Mouse (Mus musculus) stomach, embryonic 14.5 days (tissue): ENCODE results near the gene Trabd2b. TPM values are rescaled to one million over a fixed set of nuclear protein-coding genes. Genes with fewer than 3 reads are reported as not detected.

Source experiments
- ATAC-seq: fragments of 200-750 bp; cut with Nextera tagmentation; 2 replicates; pipeline ENCODE4 v1.8.0; 2017; ENCODE audit warnings: low read depth, moderate TSS enrichment; ENCODE audit not compliant: insufficient number of reproducible peaks, insufficient read depth, low FRiP score
- H3K27ac ChIP-seq: fragments of 300-500 bp; sonication (generic); 2 replicates; pipeline ENCODE4 v1.5.1; 2014; ENCODE audit warnings: mild to moderate bottlenecking, low read length, moderate library complexity, mixed read lengths
- H3K27me3 ChIP-seq: fragments of 300-500 bp; sonication (generic); 2 replicates; pipeline ENCODE4 v1.6.1; 2014; ENCODE audit warnings: low read length, control low read depth, mixed read lengths; ENCODE audit not compliant: control insufficient read depth, insufficient read depth
- H3K36me3 ChIP-seq: fragments of 300-500 bp; sonication (generic); 2 replicates; pipeline ENCODE4 v1.6.1; 2014; ENCODE audit warnings: mild to moderate bottlenecking, control low read depth, low read length, moderate library complexity, mixed read lengths; ENCODE audit not compliant: control insufficient read depth, insufficient read depth
- H3K4me1 ChIP-seq: fragments of 300-500 bp; sonication (generic); 2 replicates; pipeline ENCODE4 v1.6.1; 2014; ENCODE audit warnings: low read length, control low read depth, mixed read lengths; ENCODE audit not compliant: control insufficient read depth, insufficient read depth
- H3K4me2 ChIP-seq: fragments of 300-500 bp; sonication (generic); replicated peaks from 2 replicates; pipeline ENCODE4 v1.6.1; 2014; ENCODE audit warnings: low read depth, low read length, control low read depth
- H3K4me3 ChIP-seq: fragments of 300-500 bp; sonication (generic); 2 replicates; pipeline ENCODE4 v1.5.1; 2014; ENCODE audit warnings: low read depth, low read length, control low read depth
- H3K9ac ChIP-seq: fragments of 300-500 bp; sonication (generic); replicated peaks from 2 replicates; pipeline ENCODE4 v1.6.1; 2014; ENCODE audit warnings: low read depth, mild to moderate bottlenecking, control low read depth, low read length, moderate library complexity, mixed read lengths
- H3K9me3 ChIP-seq: fragments of 300-500 bp; sonication (generic); 2 replicates; pipeline ENCODE4 v1.6.1; 2016; ENCODE audit warnings: low read depth, low read length, control low read depth; ENCODE audit not compliant: control insufficient read depth
- WGBS: fragments of 180-500 bp; shearing (Covaris S2); extraction: QIAGEN DNeasy Blood & Tissue Kit; methylation state at CpG from one replicate; pipeline ENCODE4 v1.1.7; 2014; 5-methylcytosine and 5-hydroxymethylcytosine counted together
- polyA plus RNA-seq: library from polyadenylated mRNA; unstranded; fragments of >200 nt; fragmentation: Nextera tagmentation; extraction: Ambion mirVana; gene quantifications from 2 replicates; pipeline ENCODE4 v1.2.1, GENCODE M21; 2014

Gene Trabd2b
- polyA plus RNA-seq, 1 experiment from 2014 or later = 0.93 TPM

DNA sequence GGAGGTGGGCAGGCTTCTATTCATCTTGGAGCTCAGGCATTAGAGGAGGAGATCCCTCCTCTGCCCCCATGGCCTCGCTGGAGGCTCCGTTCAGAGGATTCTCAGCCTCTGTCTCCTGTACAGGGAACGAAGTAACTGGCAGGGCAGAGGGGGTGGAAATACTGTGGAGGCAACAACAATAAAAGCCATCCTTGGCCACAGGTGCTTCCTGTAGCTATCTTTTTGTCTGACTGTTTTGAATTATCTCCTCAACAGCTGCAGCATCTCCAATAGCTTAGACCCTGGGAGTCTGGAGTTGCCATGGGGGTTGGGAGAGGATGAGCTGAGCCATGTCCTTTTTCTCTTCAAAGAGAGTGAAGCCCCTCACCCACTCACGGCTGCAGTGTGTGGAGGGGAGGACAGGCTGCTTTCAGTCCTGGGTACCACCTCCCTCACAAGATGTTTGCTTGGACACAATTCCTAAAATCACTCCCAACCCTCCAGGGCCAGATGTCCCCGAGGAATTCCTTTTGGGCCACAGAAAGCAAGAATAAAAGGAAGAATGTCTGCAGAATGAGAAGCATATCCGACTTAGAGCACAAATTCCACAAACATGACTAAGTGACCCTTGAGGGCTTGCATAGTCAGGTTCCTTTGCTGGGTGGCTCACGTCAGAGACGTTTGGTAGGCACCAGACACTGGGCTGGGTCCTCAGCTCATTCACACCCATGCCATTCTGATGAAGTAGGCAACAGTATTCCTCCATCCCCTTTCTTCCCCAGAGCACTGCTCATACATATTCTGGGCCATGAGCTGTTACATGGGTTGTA, 194.9 kb downstream of the Trabd2b start:
- 19% methylated on average over 8 of the region's 8 CpGs for WGBS
- Histone ChIP-seq H3K36me3 (no peaks in the 10 kb centered on the region), H3K4me3 (no peak overlapping the region), H3K4me2 (no peak overlapping the region), H3K27ac (no peak overlapping the region), H3K9me3 (no peaks in the 10 kb centered on the region), H3K9ac (no peak overlapping the region), H3K27me3 (no peaks in the 10 kb centered on the region), H3K4me1 (peaks cover 7% of the 10 kb centered on the region; the same call in 1 of the 2 replicates)
- ATAC-seq = no peak

DNA sequence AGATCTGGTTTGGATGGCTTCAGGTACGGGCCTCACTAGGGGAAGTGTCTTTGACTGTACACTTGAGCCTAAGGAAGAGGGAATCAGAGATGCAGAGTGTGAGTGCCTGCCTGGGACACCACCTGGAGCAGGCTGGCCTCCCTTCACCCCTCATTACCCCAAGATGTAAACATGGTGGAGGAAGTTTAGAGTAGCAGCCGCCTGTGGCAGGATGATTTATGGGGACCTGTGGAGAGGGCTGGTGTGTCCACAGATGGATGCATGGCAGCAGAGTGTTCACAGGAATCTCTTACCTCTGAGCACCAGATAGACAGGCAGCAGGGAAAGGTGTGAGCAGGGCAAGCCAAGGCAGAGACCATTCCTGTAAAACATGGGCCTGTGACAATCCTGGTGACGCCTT, 199.1 kb downstream of the Trabd2b start:
- no peak overlapping the region for H3K4me3 ChIP-seq
- peaks cover 7% of the 10 kb centered on the region; the same call in 1 of the 2 replicates for H3K4me1 ChIP-seq
- no peak overlapping the region for H3K9ac ChIP-seq
- H3K36me3 ChIP-seq = no peaks in the 10 kb centered on the region
- 34% methylated on average over 3 of the region's 3 CpGs for WGBS
- ATAC-seq = no peak
- H3K9me3 ChIP-seq = no peaks in the 10 kb centered on the region
- H3K27me3 ChIP-seq = no peaks in the 10 kb centered on the region
- H3K4me2 ChIP-seq = no peak overlapping the region
- no peak overlapping the region for H3K27ac ChIP-seq

DNA sequence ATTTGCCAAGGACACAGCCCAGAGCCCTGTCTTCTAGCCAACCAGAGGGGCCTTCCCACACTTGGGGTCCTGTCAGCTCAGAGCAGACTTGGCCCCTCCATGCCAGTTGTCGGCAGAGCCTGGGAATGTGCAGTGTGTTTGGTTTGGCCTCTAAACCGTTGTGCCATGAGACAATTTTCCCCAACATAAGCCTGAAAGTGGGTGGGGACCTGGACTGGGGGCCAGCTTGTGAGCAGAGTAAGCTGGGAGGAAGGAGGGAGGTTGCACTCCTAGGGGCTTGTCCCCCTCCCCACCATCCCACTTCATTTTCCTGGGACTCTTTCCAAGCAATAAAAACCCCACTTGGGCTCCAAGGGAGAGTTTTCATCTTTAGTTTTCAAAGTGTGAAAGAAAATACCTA, 201.3 kb downstream of the Trabd2b start:
- no peak overlapping the region for H3K27ac ChIP-seq
- WGBS = 60% methylated on average over 2 of the region's 2 CpGs
- H3K27me3 ChIP-seq = no peaks in the 10 kb centered on the region
- no peak overlapping the region for H3K4me3 ChIP-seq
- H3K4me2 ChIP-seq = no peak overlapping the region
- H3K4me1 ChIP-seq = no peaks in the 10 kb centered on the region
- no peaks in the 10 kb centered on the region for H3K36me3 ChIP-seq
- no peak overlapping the region for H3K9ac ChIP-seq
- no peak for ATAC-seq
- H3K9me3 ChIP-seq = no peaks in the 10 kb centered on the region

DNA sequence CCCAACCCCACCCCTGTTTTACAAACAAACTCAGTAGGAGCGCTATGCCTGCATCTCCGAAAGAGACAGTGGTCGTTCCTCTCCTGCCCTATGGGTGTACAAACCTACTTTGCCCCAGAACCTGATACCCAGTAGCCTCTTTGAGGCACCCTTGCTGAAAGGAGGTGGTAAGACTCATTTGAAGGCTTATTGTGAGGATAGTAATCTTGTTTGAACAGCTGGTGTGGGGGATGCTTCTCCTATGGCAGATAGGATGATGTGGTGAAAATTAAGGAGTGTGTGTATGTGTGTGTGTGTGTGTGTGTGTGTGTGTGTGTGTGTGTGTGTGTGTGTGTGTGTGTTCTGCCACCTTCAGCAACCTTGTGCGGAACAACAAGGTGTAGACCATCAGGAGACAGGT, 202.8 kb downstream of the Trabd2b start:
- Histone ChIP-seq H3K27me3 (no peaks in the 10 kb centered on the region), H3K9ac (no peak overlapping the region), H3K27ac (no peak overlapping the region), H3K4me2 (no peak overlapping the region), H3K4me1 (no peaks in the 10 kb centered on the region), H3K36me3 (no peaks in the 10 kb centered on the region), H3K9me3 (no peaks in the 10 kb centered on the region), H3K4me3 (no peak overlapping the region)
- 81% methylated on average over 4 of the region's 4 CpGs for WGBS
- ATAC-seq = no peak

DNA sequence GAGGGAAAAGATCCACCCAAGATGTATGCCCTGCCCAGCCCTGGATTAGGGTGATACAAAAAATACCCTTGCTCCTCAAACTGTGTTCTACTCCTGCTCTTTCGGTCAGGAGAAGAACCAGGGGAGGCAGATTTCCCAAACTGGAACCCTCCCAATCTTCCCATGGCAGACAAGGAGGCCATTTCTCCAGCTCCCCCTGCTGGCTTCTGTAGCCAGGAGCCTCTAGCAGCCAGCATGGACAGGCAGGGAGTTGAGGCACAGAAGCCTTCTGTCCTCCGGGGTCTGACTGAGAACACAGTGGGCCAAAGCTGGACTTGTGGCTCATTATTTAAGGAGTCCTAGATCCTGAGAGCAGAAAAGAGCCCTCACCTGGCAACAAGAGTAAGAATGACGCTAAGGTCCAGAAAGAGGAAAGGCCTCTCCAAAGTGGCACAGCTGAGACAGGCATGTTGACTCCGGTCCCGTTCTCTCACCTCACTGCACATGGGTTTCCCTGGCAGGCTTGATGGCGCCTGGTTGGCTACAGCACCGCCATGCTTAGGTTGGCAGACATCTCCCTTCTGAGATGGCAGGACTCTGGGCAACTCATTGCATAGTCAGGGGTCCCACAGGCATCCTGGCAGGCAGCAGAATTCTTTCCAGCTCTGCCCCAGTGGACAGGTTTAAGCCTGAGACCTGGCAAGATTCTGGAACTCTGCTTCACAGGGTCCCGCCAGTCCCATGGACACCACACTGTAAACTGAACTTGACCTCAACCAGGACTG, 204.8 kb downstream of the Trabd2b start:
- no peak overlapping the region for H3K4me3 ChIP-seq
- WGBS = 85% methylated on average over 8 of the region's 8 CpGs
- H3K27ac ChIP-seq = no peak overlapping the region
- H3K27me3 ChIP-seq = no peaks in the 10 kb centered on the region
- H3K9me3 ChIP-seq = no peaks in the 10 kb centered on the region
- no peak for ATAC-seq
- H3K4me1 ChIP-seq = no peaks in the 10 kb centered on the region
- no peak overlapping the region for H3K4me2 ChIP-seq
- no peaks in the 10 kb centered on the region for H3K36me3 ChIP-seq
- no peak overlapping the region for H3K9ac ChIP-seq

DNA sequence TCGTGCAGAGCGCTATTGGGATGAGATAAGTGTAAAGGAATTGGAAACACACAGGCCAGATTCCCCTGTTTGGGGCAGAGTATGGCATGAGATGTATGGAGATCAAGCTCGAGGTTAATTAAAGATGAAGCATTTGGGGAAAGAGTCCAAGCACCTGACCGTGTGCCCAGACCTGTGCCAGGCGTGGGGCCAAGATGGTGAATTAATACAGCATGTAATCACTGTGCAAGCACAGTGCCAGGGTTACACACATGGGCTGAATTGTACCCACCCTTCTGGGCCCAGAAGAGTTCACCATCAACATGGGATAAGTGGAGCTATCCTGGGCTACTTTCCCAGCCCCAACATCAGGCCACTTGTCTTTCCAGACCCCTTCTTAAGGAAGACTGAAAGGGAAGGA, 205.5 kb downstream of the Trabd2b start:
- Histone ChIP-seq H3K27ac (no peak overlapping the region), H3K4me2 (no peak overlapping the region), H3K4me3 (no peak overlapping the region), H3K36me3 (no peaks in the 10 kb centered on the region), H3K27me3 (no peaks in the 10 kb centered on the region), H3K4me1 (no peaks in the 10 kb centered on the region), H3K9me3 (no peaks in the 10 kb centered on the region), H3K9ac (no peak overlapping the region)
- WGBS = 75% methylated on average over 5 of the region's 5 CpGs
- ATAC-seq = no peak

DNA sequence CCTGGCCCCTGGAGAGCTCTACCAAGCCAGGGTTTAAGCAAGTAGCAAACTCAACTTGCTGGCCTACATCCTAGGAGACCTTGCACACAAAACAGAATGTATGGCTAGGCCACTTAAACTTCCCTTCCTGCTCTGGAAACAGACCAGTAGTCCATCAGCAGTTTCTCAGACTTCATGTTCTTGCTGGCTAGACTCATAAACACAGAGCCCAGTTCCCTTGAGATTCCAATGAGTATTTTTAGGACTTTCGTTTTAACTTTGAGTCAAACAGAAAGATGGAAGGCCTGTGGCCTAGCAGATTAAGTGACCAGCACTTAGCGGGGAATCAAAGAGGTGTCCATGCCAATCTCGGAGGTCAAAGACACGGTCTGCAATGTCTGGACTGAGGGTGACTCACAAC, 206.3 kb downstream of the Trabd2b start:
- H3K27ac ChIP-seq = no peak overlapping the region
- no peaks in the 10 kb centered on the region for H3K36me3 ChIP-seq
- no peak overlapping the region for H3K4me2 ChIP-seq
- no peaks in the 10 kb centered on the region for H3K9me3 ChIP-seq
- WGBS = 73% methylated on average over 4 of the region's 4 CpGs
- H3K9ac ChIP-seq = no peak overlapping the region
- ATAC-seq = no peak
- no peak overlapping the region for H3K4me3 ChIP-seq
- H3K4me1 ChIP-seq = no peaks in the 10 kb centered on the region
- H3K27me3 ChIP-seq = no peaks in the 10 kb centered on the region

DNA sequence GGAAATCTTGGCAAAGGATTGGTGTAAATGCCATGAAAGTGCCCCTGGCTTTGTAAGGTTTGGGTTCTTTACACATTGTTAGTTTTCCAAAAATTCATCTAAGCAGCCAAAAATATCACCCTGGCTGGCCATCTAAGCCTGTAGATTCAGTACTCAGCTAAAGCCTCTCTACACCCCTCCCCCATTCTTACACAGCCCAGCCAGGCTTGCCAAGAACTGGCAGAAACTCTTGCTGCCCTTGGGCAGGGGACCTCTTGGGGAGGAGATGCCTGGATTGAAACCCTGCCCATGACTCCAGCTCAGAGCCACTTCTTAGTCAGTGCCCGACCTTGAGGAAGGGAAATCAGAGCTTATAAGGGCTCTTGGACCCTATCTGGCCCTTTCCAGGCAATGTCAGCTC, 207.6 kb downstream of the Trabd2b start:
- Histone ChIP-seq H3K36me3 (no peaks in the 10 kb centered on the region), H3K9me3 (no peaks in the 10 kb centered on the region), H3K27me3 (no peaks in the 10 kb centered on the region), H3K27ac (no peak overlapping the region), H3K4me3 (no peak overlapping the region), H3K9ac (no peak overlapping the region), H3K4me2 (no peak overlapping the region), H3K4me1 (no peaks in the 10 kb centered on the region)
- no peak for ATAC-seq
- 72% methylated on average over 1 of the region's 1 CpGs for WGBS
